13 mouse cellular contexts compared by ENCODE assay signal in the genomic region with DNA sequence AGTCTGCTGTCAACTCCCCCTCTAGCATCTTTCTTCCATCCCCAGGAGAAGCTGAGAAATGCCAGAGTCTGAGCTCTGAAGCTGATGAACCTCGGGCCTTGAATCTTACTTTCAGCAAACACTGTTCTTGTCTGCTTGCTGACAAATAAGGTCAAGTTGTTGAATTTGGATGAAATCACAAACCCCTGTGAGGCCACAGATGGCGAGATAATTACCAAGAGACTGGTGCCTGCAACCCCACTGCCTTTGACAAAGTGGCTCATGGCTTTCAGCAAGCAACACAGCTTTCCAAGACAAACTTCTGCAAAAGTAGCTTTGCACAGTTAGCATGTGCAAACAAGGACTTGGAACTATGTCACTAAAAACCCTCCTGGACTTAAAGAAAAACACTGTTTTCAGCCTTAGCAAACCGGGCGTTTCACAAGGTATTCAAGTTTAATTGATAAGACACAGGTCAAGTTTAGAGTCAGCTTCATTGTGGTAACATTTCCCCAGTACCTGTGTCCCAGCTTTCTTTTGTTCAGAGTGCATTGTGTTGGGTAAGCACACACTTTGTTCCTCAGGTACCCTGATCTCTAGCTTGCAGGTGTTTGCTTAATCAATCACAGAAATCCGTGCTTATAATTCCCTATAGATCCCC. TPM values are rescaled to one million over a fixed set of nuclear protein-coding genes. Genes with fewer than 3 reads are reported as not detected.
A peak's percentile ranks its signal among the peaks of the same experiment; 100 is the strongest.
DNase-seq lines count a peak whose midpoint lies in the region; ATAC-seq and TF ChIP-seq lines count a peak whose summit lies in the region.
"Had no signal": no experiment of that assay in that cellular context is flagged by ENCODE, and none has a peak within 500 bp of the region (broad histone marks: within the 10 kb centered on the region; RNA-seq: fewer than 3 reads in every experiment).

No protein-coding gene starts in this region.

- no peaks in the 10 kb centered on the region for H3K9me3 ChIP-seq in lung, embryonic 16.5 days (ENCODE audit: control insufficient read depth, low read length)
- no peaks in the 10 kb centered on the region for H3K9me3 ChIP-seq in stomach, embryonic 14.5 days (ENCODE audit: control insufficient read depth, low read depth, low read length)
- H3K9me3 ChIP-seq: heart, embryonic 10.5 days; limb, embryonic 10.5 days had no signal

- 38% methylated on average over 5 of the region's 5 CpGs for WGBS in lung, embryonic 16.5 days
- WGBS in cerebellum, adult 2 months, result 29% methylated on average over 5 of the region's 5 CpGs
- 43% methylated on average over 5 of the region's 5 CpGs for WGBS in stomach, embryonic 14.5 days

- no peak for DNase-seq in lung, adult 18-20 months
- DNase-seq in cerebellum, adult 2 months, result peak; percentile 53 to 78
- DNase-seq in cerebellum, postnatal 36 days, result peak; percentile 45 to 60
- no peak for DNase-seq in spleen, adult 12 weeks (ENCODE audit: low spot score)
- no peak for DNase-seq in urinary bladder, postnatal 4 days (ENCODE audit: low spot score in 2 of 2)
- DNase-seq: heart, postnatal 4 days; layer of hippocampus, adult 9-11 months; right cerebral cortex, postnatal 14 days; thymus, postnatal 4 days had no signal

- no peaks in the 10 kb centered on the region; the same call in 1 of the 2 replicates for H3K4me1 ChIP-seq in lung, embryonic 16.5 days (replicated peaks; ENCODE audit: control insufficient read depth, insufficient read depth, low read length)
- peaks cover 15% of the 10 kb centered on the region for H3K4me1 ChIP-seq in cerebellum, adult 2 months (ENCODE audit: control insufficient read depth, insufficient read depth, low read length)
- H3K4me1 ChIP-seq in stomach, embryonic 14.5 days (ENCODE audit: control insufficient read depth, insufficient read depth, low read length), result no peaks in the 10 kb centered on the region
- H3K4me1 ChIP-seq: heart, embryonic 10.5 days had no signal

- H3K4me3 ChIP-seq in lung, embryonic 16.5 days (ENCODE audit: low read length), result no peak overlapping the region
- no peak overlapping the region for H3K4me3 ChIP-seq in cerebellum, adult 2 months (replicated peaks; ENCODE audit: insufficient read depth, low read depth, low read length)
- no peak overlapping the region for H3K4me3 ChIP-seq in stomach, embryonic 14.5 days (ENCODE audit: low read depth, low read length)
- H3K4me3 ChIP-seq: heart, embryonic 10.5 days; limb, embryonic 10.5 days had no signal

- TF ChIP-seq CTCF in cerebellum, adult 2 months (IDR thresholded peaks at IDR 0.05; ENCODE audit: borderline replicate concordance, insufficient read depth, low read depth, low read length), result no peak

- H3K27ac ChIP-seq in lung, embryonic 16.5 days (ENCODE audit: low read length), result 0 out of 2 replicates have a peak overlapping the region, but pooled peaks have one; percentile 42
- H3K27ac ChIP-seq in cerebellum, adult 2 months (ENCODE audit: insufficient read depth, low read length), result no peak overlapping the region
- peak overlapping the region; percentile 59; the same call in 1 of the 2 replicates for H3K27ac ChIP-seq in stomach, embryonic 14.5 days (ENCODE audit: low read length)
- H3K27ac ChIP-seq: heart, embryonic 10.5 days; limb, embryonic 10.5 days had no signal

- no peak overlapping the region for H3K9ac ChIP-seq in lung, embryonic 16.5 days (ENCODE audit: low read length)
- H3K9ac ChIP-seq in stomach, embryonic 14.5 days (replicated peaks; ENCODE audit: low read depth, low read length), result no peak overlapping the region

- H3K27me3 ChIP-seq in lung, embryonic 16.5 days (ENCODE audit: control insufficient read depth, insufficient read depth, low read depth, low read length), result no peaks in the 10 kb centered on the region
- H3K27me3 ChIP-seq in cerebellum, adult 2 months (ENCODE audit: control insufficient read depth, insufficient read depth, low read length), result peaks cover 2% of the 10 kb centered on the region; the same call in 1 of the 2 replicates
- no peaks in the 10 kb centered on the region for H3K27me3 ChIP-seq in stomach, embryonic 14.5 days (ENCODE audit: control insufficient read depth, insufficient read depth, low read length)

- no peak overlapping the region for H3K4me2 ChIP-seq in lung, embryonic 16.5 days (ENCODE audit: low read depth, low read length)
- H3K4me2 ChIP-seq in stomach, embryonic 14.5 days (replicated peaks; ENCODE audit: low read depth, low read length), result no peak overlapping the region

- H3K36me3 ChIP-seq in lung, embryonic 16.5 days (ENCODE audit: control insufficient read depth, insufficient read depth, low read length), result no peaks in the 10 kb centered on the region
- H3K36me3 ChIP-seq in stomach, embryonic 14.5 days (ENCODE audit: control insufficient read depth, insufficient read depth, low read length), result no peaks in the 10 kb centered on the region
- H3K36me3 ChIP-seq: heart, embryonic 10.5 days; limb, embryonic 10.5 days had no signal

- no peak for TF ChIP-seq POLR2A in cerebellum, adult 2 months (IDR thresholded peaks at IDR 0.05; ENCODE audit: borderline replicate concordance, insufficient read depth, low read length)

- no peak for ATAC-seq in lung, embryonic 16.5 days (ENCODE audit: low read depth)
- ATAC-seq in stomach, embryonic 14.5 days (ENCODE audit: insufficient number of reproducible peaks, insufficient read depth, low FRiP score, low read depth), result peak; percentile 82

RNA-seq across cellular contexts. Expression of a gene that starts 20.6 kb away (rescaled TPM):
- 0.25 and 0.44 TPM in 2 replicates for polyA plus RNA-seq in lung, embryonic 16.5 days (2015; fragmentation: Nextera tagmentation; extraction: Ambion mirVana)
- 10.3 and 11.0 TPM in 2 replicates for polyA plus RNA-seq in cerebellum, adult 2 months (2012; rRNA removed)
- 5.1 and 6.4 TPM in 2 replicates for polyA plus RNA-seq in stomach, embryonic 14.5 days (2014; fragmentation: Nextera tagmentation; extraction: Ambion mirVana)

Comparison
In these comparisons a context has a peak if more than half of its experiments do, and no peak if none do; other contexts are left out.
1. DNase-seq: peak in cerebellum, adult 2 months (2 of 2) and cerebellum, postnatal 36 days (2 of 2); none in lung, adult 18-20 months (0 of 2), spleen, adult 12 weeks (single experiment) and urinary bladder, postnatal 4 days (0 of 2).